Mouse (Mus musculus) CH12.LX (cell line): ENCODE data around the gene Tk2. TPM values are rescaled to one million over a fixed set of nuclear protein-coding genes. Genes with fewer than 3 reads are reported as not detected.
A peak's percentile ranks its signal among the peaks of the same experiment; 100 is the strongest.

Source experiments
- DNase-seq: peaks from one replicate; pipeline ENCODE4 v3.0.0-alpha.2; 2013; ENCODE audit errors: extremely low read depth
- H3K27ac ChIP-seq: 2 replicates; pipeline ENCODE4 v1.5.1; 2012; ENCODE audit warnings: low read depth, mild to moderate bottlenecking, control low read depth, moderate library complexity; ENCODE audit not compliant: insufficient read depth
- H3K27me3 ChIP-seq: replicated peaks from 2 replicates; pipeline ENCODE3; 2012; ENCODE audit warnings: inconsistent platforms
- H3K36me3 ChIP-seq, 2 experiments: replicated peaks in 1 of 2; 2 replicates each; pipeline versions ENCODE3 to v1.6.1; 2012; ENCODE audit warnings: inconsistent platforms in 1 of 2, low read length in 1 of 2, mild to moderate bottlenecking in 1 of 2, mixed read lengths in 1 of 2, moderate library complexity in 1 of 2; ENCODE audit not compliant: control insufficient read depth in 1 of 2, insufficient read depth in 1 of 2
- H3K4me1 ChIP-seq, 2 experiments: 2 replicates each; pipeline ENCODE4 v1.6.1; 2012; ENCODE audit warnings: inconsistent platforms in 1 of 2, moderate library complexity in 1 of 2; ENCODE audit not compliant: insufficient read depth in 2 of 2, control insufficient read depth in 1 of 2
- H3K4me2 ChIP-seq: 2 replicates; pipeline ENCODE4 v1.6.1; 2012; ENCODE audit warnings: low read depth, mild to moderate bottlenecking, control low read depth; ENCODE audit not compliant: poor library complexity, insufficient read depth, severe bottlenecking
- H3K4me3 ChIP-seq, 3 experiments: fragments of 150-350 bp in 1 of 3; sonication (generic) in 1 of 3; replicated peaks in 1 of 3; 2 replicates each; pipeline versions ENCODE3 to v1.5.1; 2011 to 2012; ENCODE audit warnings: low read depth in 2 of 3, low read length in 2 of 3, mild to moderate bottlenecking in 2 of 3, moderate library complexity in 2 of 3, control low read depth in 1 of 3, improper control_type of control experiment in 1 of 3, inconsistent platforms in 1 of 3, mixed read lengths in 1 of 3; ENCODE audit not compliant: poor library complexity in 1 of 3
- H3K79me2 ChIP-seq: replicated peaks from 2 replicates; pipeline ENCODE4 v1.6.1; 2012; ENCODE audit warnings: mild to moderate bottlenecking, moderate library complexity; ENCODE audit not compliant: control insufficient read depth, poor library complexity, insufficient read depth, severe bottlenecking; ENCODE audit errors: extremely low read depth
- H3K9ac ChIP-seq: 2 replicates; pipeline ENCODE4 v1.6.1; 2012; ENCODE audit warnings: low read depth, mild to moderate bottlenecking, control low read depth, moderate library complexity; ENCODE audit not compliant: insufficient read depth
- H3K9me3 ChIP-seq: replicated peaks from 2 replicates; pipeline ENCODE3; 2012; ENCODE audit warnings: low read length, inconsistent platforms, mixed read lengths
- CHD2 ChIP-seq: IDR thresholded peaks from 2 replicates; pipeline ENCODE4 v1.6.1; 2011; ENCODE audit warnings: low read length, improper control_type of control experiment
- CTCF ChIP-seq, 2 experiments: IDR thresholded peaks in 1 of 2; conservative IDR thresholded peaks in 1 of 2; 2 replicates each; pipeline ENCODE4 v1.5.1; 2011 to 2012; ENCODE audit warnings: low read depth in 2 of 2, low read length in 2 of 2, improper control_type of control experiment in 1 of 2, inconsistent platforms in 1 of 2, mild to moderate bottlenecking in 1 of 2, moderate library complexity in 1 of 2
- ELF1 ChIP-seq: IDR thresholded peaks from 2 replicates; pipeline ENCODE4 v1.6.1; 2014; ENCODE audit warnings: low read depth, mild to moderate bottlenecking, inconsistent platforms, low read length, improper control_type of control experiment
- HCFC1 ChIP-seq: IDR thresholded peaks from 2 replicates; pipeline ENCODE4 v1.6.1; 2012; ENCODE audit warnings: low read depth, mild to moderate bottlenecking, inconsistent platforms, low read length, improper control_type of control experiment
- MAX ChIP-seq: IDR thresholded peaks from 2 replicates; pipeline ENCODE4 v1.6.1; 2011; ENCODE audit warnings: low read length, improper control_type of control experiment
- NELFE ChIP-seq: IDR thresholded peaks from 2 replicates; pipeline ENCODE4 v1.6.1; 2011; ENCODE audit warnings: low read depth, low read length, improper control_type of control experiment
- NRF1 ChIP-seq: IDR thresholded peaks from 2 replicates; pipeline ENCODE4 v1.6.1; 2014; ENCODE audit warnings: low read depth, mild to moderate bottlenecking, inconsistent platforms, low read length, improper control_type of control experiment, moderate library complexity
- POLR2AphosphoS2 ChIP-seq: IDR thresholded peaks from 2 replicates; pipeline ENCODE4 v1.6.1; 2011; ENCODE audit warnings: low read depth, low read length, improper control_type of control experiment
- RAD21 ChIP-seq: IDR thresholded peaks from 2 replicates; pipeline ENCODE4 v1.6.1; 2011; ENCODE audit warnings: low read depth, mild to moderate bottlenecking, low read length, improper control_type of control experiment, moderate library complexity
- SMC3 ChIP-seq: IDR thresholded peaks from 2 replicates; pipeline ENCODE4 v1.6.1; 2011; ENCODE audit warnings: low read depth, low read length, improper control_type of control experiment
- USF1 ChIP-seq: IDR thresholded peaks from 2 replicates; pipeline ENCODE4 v1.6.1; 2014; ENCODE audit warnings: low read depth, mild to moderate bottlenecking, inconsistent platforms, low read length, improper control_type of control experiment
- ZC3H11A ChIP-seq: IDR thresholded peaks from 2 replicates; pipeline ENCODE4 v1.6.1; 2012; ENCODE audit warnings: low read depth, mild to moderate bottlenecking, inconsistent platforms, low read length, improper control_type of control experiment
- ZKSCAN1 ChIP-seq: IDR thresholded peaks from 2 replicates; pipeline ENCODE4 v1.6.1; 2012; ENCODE audit warnings: low read depth, inconsistent platforms, low read length, improper control_type of control experiment, borderline replicate concordance
- ZNF384 ChIP-seq: IDR thresholded peaks from 2 replicates; pipeline ENCODE4 v1.6.1; 2012; ENCODE audit warnings: low read depth, low read length, improper control_type of control experiment, inconsistent platforms
- dilution Hi-C: fragments of 300-500 bp; cut with MboI; formaldehyde crosslinking; loops from 2 replicates; pipeline ENCODE4 v1.14.3; 2020; ENCODE audit warnings: low sequenced_read_pairs; ENCODE audit not compliant: extremely low pct_unique_long_range_greater_than_20kb, extremely low pct_ligation_motif_present
- in situ Hi-C: fragments of 300-500 bp; cut with MboI; formaldehyde crosslinking; loops from 3 replicates; pipeline ENCODE4 v1.14.3; 2019; ENCODE audit warnings: low sequenced_read_pairs, low pct_ligation_motif_present, low pct_unique_long_range_greater_than_20kb, mixed read lengths
- polyA plus RNA-seq: library from polyadenylated mRNA; unstranded; fragments of >175 nt; gene quantifications from 2 replicates; pipeline ENCODE4 v1.2.1, GENCODE M21; 2012; ENCODE audit warnings: low read depth; ENCODE audit not compliant: insufficient read length
- total RNA-seq, 2 experiments: library from RNA; depleted of rRNA; stranded (reverse); fragments of 300-350 nt in 1 of 2; fragments of >200 nt in 1 of 2; gene quantifications; 2 replicates each; pipeline ENCODE4 v1.2.3; 2012 to 2014

Tk2 gene
- total and polyA plus RNA-seq, 3 experiments, result 7.3 to 13.5 (median 8.9) TPM

GRCm38 (mm10) chr8:104219806-104220205, 28.6 kb downstream of the Tk2 start:
- Histone ChIP-seq H3K36me3 (no peaks in the 10 kb centered on the region), H3K4me3 (no peak overlapping the region), H3K9me3 (no peaks in the 10 kb centered on the region), H3K27me3 (peaks cover 17% of the 10 kb centered on the region), H3K27ac (no peak overlapping the region), H3K79me2 (no peaks in the 10 kb centered on the region), H3K9ac (no peak overlapping the region)
- dilution Hi-C loops (no loop called here), in situ Hi-C loops (loop anchor here (5.0 kb wide), 2 partner anchors 73 to 123 kb away; no protein-coding TSS in a partner anchor)
- TF ChIP-seq ZC3H11A, result peak; percentile 44; the same call in 1 of the 2 replicates
- no peak for TF ChIP-seq NELFE
- peak; percentile 84 to 92 for TF ChIP-seq CTCF (conservative IDR thresholded peaks at IDR 0.05 in 1 of 2, IDR thresholded peaks at IDR 0.05 in 1 of 2; ENCODE audit: low read depth in 2 of 2, low read length in 2 of 2)
- TF ChIP-seq HCFC1, result no peak
- no peak for TF ChIP-seq NRF1
- peak; percentile 85 for TF ChIP-seq RAD21
- peak; percentile 93 for TF ChIP-seq SMC3
- TF ChIP-seq, all 38 proteins: peak for 4
- Histone ChIP-seq H3K4me1 (peaks cover 0 to 12% of the 10 kb centered on the region in 2 experiments; a peak in 2 of 4 replicates), H3K4me2 (no peak overlapping the region)
- peak; percentile 80 for DNase-seq

- Histone ChIP-seq H3K36me3 (no peaks in the 10 kb centered on the region), H3K4me1 (peaks cover 0 to 12% of the 10 kb centered on the region in 2 experiments; a peak in 2 of 4 replicates), H3K9me3 (no peaks in the 10 kb centered on the region), H3K4me3 (no peak overlapping the region), H3K79me2 (no peaks in the 10 kb centered on the region), H3K27ac (no peak overlapping the region), H3K9ac (no peak overlapping the region), H3K4me2 (no peak overlapping the region), H3K27me3 (peaks cover 21% of the 10 kb centered on the region)
- peak; percentile 51 for DNase-seq
- dilution Hi-C loops, result no loop called here
- TF ChIP-seq ZKSCAN1 (no peak), CTCF (conservative IDR thresholded peaks at IDR 0.05 in 1 of 2, IDR thresholded peaks at IDR 0.05 in 1 of 2; ENCODE audit: low read depth in 2 of 2, low read length in 2 of 2) (peak; percentile 74 to 76), SMC3 (peak; percentile 57), RAD21 (peak; percentile 28), NELFE (no peak), POLR2AphosphoS2 (no peak), ELF1 (no peak)
- in situ Hi-C loops, result no loop called here
These were observed 29.3 kb downstream of the Tk2 start for GRCm38 (mm10) chr8:104219079-104219478.

- no peak overlapping the region for H3K9ac ChIP-seq
- no peak overlapping the region for H3K27ac ChIP-seq
- dilution Hi-C loops, result no loop called here
- in situ Hi-C loops, result no loop called here
- H3K36me3 ChIP-seq, result no peaks in the 10 kb centered on the region
- TF ChIP-seq HCFC1 (no peak), CHD2 (no peak), MAX (no peak), ZNF384 (no peak), USF1 (no peak), ZC3H11A (no peak)
- no peak for DNase-seq
- H3K9me3 ChIP-seq, result no peaks in the 10 kb centered on the region
- H3K79me2 ChIP-seq, result no peaks in the 10 kb centered on the region
- H3K27me3 ChIP-seq, result peaks cover 25% of the 10 kb centered on the region
- H3K4me1 ChIP-seq, result peaks cover 0 to 20% of the 10 kb centered on the region in 2 experiments; a peak in 2 of 4 replicates
- no peak overlapping the region for H3K4me3 ChIP-seq
- H3K4me2 ChIP-seq, result no peak overlapping the region
These were observed 30.8 kb downstream of the Tk2 start for GRCm38 (mm10) chr8:104217601-104218000.
